18 mouse cellular contexts compared by ENCODE assay signal in the genomic region with DNA sequence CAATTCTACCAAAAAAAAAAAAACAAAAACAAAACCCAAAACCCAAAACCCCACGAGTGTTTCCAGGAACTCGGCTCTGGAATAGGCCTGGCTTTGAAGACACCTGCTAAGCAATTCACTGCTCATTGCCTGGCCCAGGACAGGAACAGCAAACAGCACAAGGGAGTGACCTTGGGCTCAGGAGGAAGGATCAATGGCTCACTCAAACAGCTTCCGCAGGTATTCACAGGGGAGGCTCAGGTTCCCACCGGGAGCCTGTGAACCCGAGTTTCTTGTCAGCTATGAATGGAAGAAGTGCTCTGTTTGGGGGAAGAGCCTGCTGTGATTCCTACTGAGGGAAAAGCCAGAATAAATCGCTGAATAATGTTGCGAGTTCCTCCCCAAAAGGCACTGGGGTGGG. TPM values are rescaled to one million over a fixed set of nuclear protein-coding genes. Genes with fewer than 3 reads are reported as not detected.
DNase-seq lines count a peak whose midpoint lies in the region; ATAC-seq and TF ChIP-seq lines count a peak whose summit lies in the region.
"Had no signal": no experiment of that assay in that cellular context is flagged by ENCODE, and none has a peak within 500 bp of the region (broad histone marks: within the 10 kb centered on the region; RNA-seq: fewer than 3 reads in every experiment).

No protein-coding gene starts in this region.

- no peak overlapping the region for H3K9ac ChIP-seq in intestine, embryonic 14.5 days (ENCODE audit: low read length)
- no peak overlapping the region for H3K9ac ChIP-seq in intestine, postnatal 0 days (ENCODE audit: low read depth, low read length)
- no peak overlapping the region for H3K9ac ChIP-seq in embryonic facial prominence, embryonic 14.5 days (ENCODE audit: low read depth, low read length)
- H3K9ac ChIP-seq in forebrain, embryonic 15.5 days (replicated peaks): no peak overlapping the region
- H3K9ac ChIP-seq: heart, embryonic 13.5 days; hindbrain, embryonic 15.5 days had no signal

- H3K9me3 ChIP-seq in intestine, embryonic 14.5 days (ENCODE audit: control insufficient read depth, low read length): no peaks in the 10 kb centered on the region
- H3K9me3 ChIP-seq in intestine, postnatal 0 days (ENCODE audit: control insufficient read depth): no peaks in the 10 kb centered on the region
- H3K9me3 ChIP-seq in embryonic facial prominence, embryonic 14.5 days (ENCODE audit: control insufficient read depth, low read length): no peaks in the 10 kb centered on the region
- H3K9me3 ChIP-seq in forebrain, embryonic 15.5 days: no peaks in the 10 kb centered on the region
- H3K9me3 ChIP-seq: heart, embryonic 13.5 days; hindbrain, embryonic 15.5 days had no signal

- H3K36me3 ChIP-seq in intestine, embryonic 14.5 days (ENCODE audit: control insufficient read depth, insufficient read depth, low read length): no peaks in the 10 kb centered on the region
- H3K36me3 ChIP-seq in intestine, postnatal 0 days (ENCODE audit: control insufficient read depth, insufficient read depth): no peaks in the 10 kb centered on the region
- H3K36me3 ChIP-seq in embryonic facial prominence, embryonic 14.5 days (ENCODE audit: control insufficient read depth, insufficient read depth, low read length): no peaks in the 10 kb centered on the region
- H3K36me3 ChIP-seq in forebrain, embryonic 15.5 days: no peaks in the 10 kb centered on the region
- H3K36me3 ChIP-seq: heart, embryonic 13.5 days; hindbrain, embryonic 15.5 days had no signal

- no peaks in the 10 kb centered on the region for H3K4me1 ChIP-seq in intestine, embryonic 14.5 days (replicated peaks; ENCODE audit: control insufficient read depth, insufficient read depth, low read length)
- 0 out of 2 replicates have a peak, but pooled peaks cover 4% of the 10 kb centered on the region for H3K4me1 ChIP-seq in intestine, postnatal 0 days (replicated peaks; ENCODE audit: control insufficient read depth, insufficient read depth, low read length)
- H3K4me1 ChIP-seq in embryonic facial prominence, embryonic 14.5 days (ENCODE audit: control insufficient read depth, insufficient read depth, low read length): no peaks in the 10 kb centered on the region
- H3K4me1 ChIP-seq in forebrain, embryonic 15.5 days: no peaks in the 10 kb centered on the region
- H3K4me1 ChIP-seq: heart, embryonic 13.5 days; hindbrain, embryonic 15.5 days had no signal

- no peak overlapping the region for H3K4me2 ChIP-seq in intestine, embryonic 14.5 days (ENCODE audit: low read length)
- H3K4me2 ChIP-seq in intestine, postnatal 0 days (replicated peaks; ENCODE audit: low read depth): no peak overlapping the region
- H3K4me2 ChIP-seq in embryonic facial prominence, embryonic 14.5 days (ENCODE audit: low read depth, low read length): no peak overlapping the region
- H3K4me2 ChIP-seq in forebrain, embryonic 15.5 days (replicated peaks): no peak overlapping the region
- H3K4me2 ChIP-seq: heart, embryonic 13.5 days; hindbrain, embryonic 15.5 days had no signal

- H3K4me3 ChIP-seq in intestine, embryonic 14.5 days (ENCODE audit: low read depth, low read length): no peak overlapping the region
- no peak overlapping the region for H3K4me3 ChIP-seq in intestine, postnatal 0 days (ENCODE audit: low read depth, low read length)
- H3K4me3 ChIP-seq in embryonic facial prominence, embryonic 14.5 days (ENCODE audit: low read depth, low read length): no peak overlapping the region
- H3K4me3 ChIP-seq in forebrain, embryonic 15.5 days: no peak overlapping the region
- H3K4me3 ChIP-seq: gastrocnemius, adult 2 months; heart, embryonic 13.5 days; hindbrain, embryonic 15.5 days had no signal

- 0 out of 2 replicates have a peak, but pooled peaks have one; percentile 43 for ATAC-seq in intestine, embryonic 14.5 days (replicated peaks; ENCODE audit: low FRiP score, low TSS enrichment, low read depth)
- no peak for ATAC-seq in intestine, postnatal 0 days
- no peak for ATAC-seq in embryonic facial prominence, embryonic 14.5 days (ENCODE audit: low read depth)
- ATAC-seq in forebrain, embryonic 15.5 days (replicated peaks): no peak
- ATAC-seq in frontal cortex, adult (ENCODE audit: low TSS enrichment): no peak
- ATAC-seq: forebrain, embryonic 16.5 days had no signal

- peak; percentile 54 for DNase-seq in intestine, embryonic 14.5 days (ENCODE audit: low spot score)
- DNase-seq in ES-CJ7 (ENCODE audit: low read depth, low spot score): peak; percentile 76
- DNase-seq in embryonic facial prominence, embryonic 14.5 days (ENCODE audit: low spot score): peak; percentile 32
- DNase-seq in lung, postnatal 36 days: no peak
- DNase-seq: adrenal gland, adult 8-10 months; cerebellum, adult 11 months; cerebellum, adult 8-10 months; cerebellum, postnatal 25 days; gastrocnemius, adult 2 months; gastrocnemius, postnatal 25 days; heart, postnatal 36 days; kidney, adult 8-10 months had no signal

- TF ChIP-seq CTCF in intestine, postnatal 0 days (IDR thresholded peaks at IDR 0.05; ENCODE audit: low read depth): no peak

- 17% methylated on average over 7 of the region's 7 CpGs for WGBS in intestine, embryonic 14.5 days
- WGBS in intestine, postnatal 0 days: 23% methylated on average over 7 of the region's 7 CpGs
- WGBS in embryonic facial prominence, embryonic 14.5 days: 11% methylated on average over 7 of the region's 7 CpGs
- WGBS in forebrain, embryonic 15.5 days: 12% methylated on average over 7 of the region's 7 CpGs

- no peak overlapping the region for H3K27ac ChIP-seq in intestine, embryonic 14.5 days (ENCODE audit: low read depth)
- H3K27ac ChIP-seq in intestine, postnatal 0 days (ENCODE audit: low read depth, low read length): no peak overlapping the region
- no peak overlapping the region for H3K27ac ChIP-seq in embryonic facial prominence, embryonic 14.5 days (replicated peaks; ENCODE audit: low read depth, low read length)
- H3K27ac ChIP-seq in forebrain, embryonic 15.5 days (replicated peaks): no peak overlapping the region
- H3K27ac ChIP-seq: gastrocnemius, adult 2 months; heart, embryonic 13.5 days; hindbrain, embryonic 15.5 days had no signal

- H3K27me3 ChIP-seq in intestine, embryonic 14.5 days (replicated peaks; ENCODE audit: control insufficient read depth, insufficient read depth, low read length): no peaks in the 10 kb centered on the region
- H3K27me3 ChIP-seq in intestine, postnatal 0 days (replicated peaks; ENCODE audit: control insufficient read depth, insufficient read depth, low read length): no peaks in the 10 kb centered on the region
- H3K27me3 ChIP-seq in embryonic facial prominence, embryonic 14.5 days (replicated peaks; ENCODE audit: control insufficient read depth, insufficient read depth, low read length): no peaks in the 10 kb centered on the region
- peaks cover 3% of the 10 kb centered on the region; the same call in 1 of the 2 replicates for H3K27me3 ChIP-seq in forebrain, embryonic 15.5 days
- H3K27me3 ChIP-seq: hindbrain, embryonic 15.5 days had no signal

RNA-seq across cellular contexts. Expression of a gene that starts 18.5 kb away (rescaled TPM):
- 5.2 and 5.8 TPM in 2 replicates for polyA plus RNA-seq in intestine, embryonic 14.5 days (2014; fragmentation: Nextera tagmentation; extraction: Ambion mirVana)
- 2.5 TPM in 2 replicates for polyA plus RNA-seq in intestine, postnatal 0 days (2015; fragmentation: Nextera tagmentation; extraction: Ambion mirVana)
- 6.0 TPM in 2 replicates for polyA plus RNA-seq in embryonic facial prominence, embryonic 14.5 days (2014; fragmentation: Nextera tagmentation; extraction: Ambion mirVana)
- 16.5 and 18.2 TPM in 2 replicates for polyA plus RNA-seq in forebrain, embryonic 15.5 days (2015; fragmentation: Nextera tagmentation; extraction: Ambion mirVana)

RNA-seq across cellular contexts. Expression of a gene that starts 54.0 kb away (rescaled TPM):
- polyA plus RNA-seq in intestine, embryonic 14.5 days (2014; fragmentation: Nextera tagmentation; extraction: Ambion mirVana): 22.2 and 22.9 TPM in 2 replicates
- 8.7 and 9.6 TPM in 2 replicates for polyA plus RNA-seq in intestine, postnatal 0 days (2015; fragmentation: Nextera tagmentation; extraction: Ambion mirVana)
- 20.7 and 23.3 TPM in 2 replicates for polyA plus RNA-seq in embryonic facial prominence, embryonic 14.5 days (2014; fragmentation: Nextera tagmentation; extraction: Ambion mirVana)
- 39.8 and 40.8 TPM in 2 replicates for polyA plus RNA-seq in forebrain, embryonic 15.5 days (2015; fragmentation: Nextera tagmentation; extraction: Ambion mirVana)
